Mouse (Mus musculus) brain, embryonic 14.5 days (tissue): Measurements from ENCODE around the gene Aco2.

Experiments used
- CTCF ChIP-seq: fragments of 200-500 bp; IDR thresholded peaks from 2 replicates; pipeline ENCODE4 v1.5.1; 2012; ENCODE audit warnings: inconsistent platforms, mild to moderate bottlenecking, moderate library complexity, borderline replicate concordance; ENCODE audit not compliant: insufficient read depth, insufficient read length; ENCODE audit errors: extremely low read depth
- POLR2A ChIP-seq: fragments of 200-500 bp; IDR thresholded peaks from 2 replicates; pipeline ENCODE4 v1.6.1; 2012; ENCODE audit warnings: mild to moderate bottlenecking, inconsistent platforms, borderline replicate concordance; ENCODE audit not compliant: poor library complexity, insufficient read depth, insufficient read length, severe bottlenecking; ENCODE audit errors: extremely low read depth

GRCm38 (mm10) chr15:81836966-81837920 lies 34.9 kb upstream of the Aco2 start:
- no peak for TF ChIP-seq CTCF
- TF ChIP-seq POLR2A, result no peak
